Mouse (Mus musculus): Measurements from ENCODE around the gene Stra6.

- TF ChIP-seq POLR2A (IDR thresholded peaks at IDR 0.05; ENCODE audit: extremely low read depth, insufficient read depth, low read length) (no peak), CTCF (IDR thresholded peaks at IDR 0.05; ENCODE audit: low read depth, low read length) (no peak)
Observed at GRCm38 (mm10) chr9:58199381-58200269, 136.0 kb downstream of the Stra6 start.

Data from liver, adult 2 months (tissue).